Mouse (Mus musculus) B cell, adult 2 months (primary cell): ENCODE results near the gene Pfkm.
A peak's percentile ranks its signal among the peaks of the same experiment; 100 is the strongest.

ENCODE experiments used
- DNase-seq, 2 experiments: peaks; one replicate each; pipeline ENCODE4 v3.0.0; 2022

Pfkm gene

GRCm38 (mm10) chr15:98102401-98102800 lies 10.0 kb downstream of the Pfkm start:
- no peak for DNase-seq

GRCm38 (mm10) chr15:98106506-98106905 lies 14.1 kb downstream of the Pfkm start:
- no peak for DNase-seq

GRCm38 (mm10) chr15:98107230-98107629 lies 14.8 kb downstream of the Pfkm start:
- no peak for DNase-seq

GRCm38 (mm10) chr15:98107703-98108296 lies 15.4 kb downstream of the Pfkm start:
- no peak for DNase-seq

GRCm38 (mm10) chr15:98108297-98109152 lies 16.1 kb downstream of the Pfkm start:
- DNase-seq = peak; percentile 51 to 57

GRCm38 (mm10) chr15:98111791-98112190 lies 19.4 kb downstream of the Pfkm start:
- DNase-seq = no peak

GRCm38 (mm10) chr15:98114098-98114851 lies 21.9 kb downstream of the Pfkm start:
- no peak for DNase-seq

GRCm38 (mm10) chr15:98114852-98115778 lies 22.7 kb downstream of the Pfkm start:
- DNase-seq = no peak

GRCm38 (mm10) chr15:98115779-98116163 lies 23.4 kb downstream of the Pfkm start:
- DNase-seq = no peak

GRCm38 (mm10) chr15:98116287-98116686 lies 23.9 kb downstream of the Pfkm start:
- no peak for DNase-seq

- DNase-seq = no peak
These were observed 27.0 kb downstream of the Pfkm start for GRCm38 (mm10) chr15:98119363-98119762.

GRCm38 (mm10) chr15:98120831-98121230 lies 28.4 kb downstream of the Pfkm start:
- DNase-seq = no peak

- no peak for DNase-seq
These were observed 38.6 kb downstream of the Pfkm start for GRCm38 (mm10) chr15:98131001-98131400.

- no peak for DNase-seq
These were observed 39.1 kb downstream of the Pfkm start for GRCm38 (mm10) chr15:98131451-98131850.

GRCm38 (mm10) chr15:98131942-98132655 lies 39.7 kb downstream of the Pfkm start:
- no peak for DNase-seq

GRCm38 (mm10) chr15:98133471-98133870 lies 41.1 kb downstream of the Pfkm start:
- no peak for DNase-seq

GRCm38 (mm10) chr15:98134034-98134433 lies 41.6 kb downstream of the Pfkm start:
- no peak for DNase-seq

GRCm38 (mm10) chr15:98134666-98135065 lies 42.3 kb downstream of the Pfkm start:
- no peak for DNase-seq

- no peak for DNase-seq
These were observed 43.3 kb downstream of the Pfkm start for GRCm38 (mm10) chr15:98135671-98136070.

GRCm38 (mm10) chr15:98136871-98137270 lies 44.5 kb downstream of the Pfkm start:
- no peak for DNase-seq

- DNase-seq = no peak
These were observed 47.4 kb downstream of the Pfkm start for GRCm38 (mm10) chr15:98139763-98140162.

GRCm38 (mm10) chr15:98140809-98141208 lies 48.4 kb downstream of the Pfkm start:
- DNase-seq = no peak
